In the genomic region with DNA sequence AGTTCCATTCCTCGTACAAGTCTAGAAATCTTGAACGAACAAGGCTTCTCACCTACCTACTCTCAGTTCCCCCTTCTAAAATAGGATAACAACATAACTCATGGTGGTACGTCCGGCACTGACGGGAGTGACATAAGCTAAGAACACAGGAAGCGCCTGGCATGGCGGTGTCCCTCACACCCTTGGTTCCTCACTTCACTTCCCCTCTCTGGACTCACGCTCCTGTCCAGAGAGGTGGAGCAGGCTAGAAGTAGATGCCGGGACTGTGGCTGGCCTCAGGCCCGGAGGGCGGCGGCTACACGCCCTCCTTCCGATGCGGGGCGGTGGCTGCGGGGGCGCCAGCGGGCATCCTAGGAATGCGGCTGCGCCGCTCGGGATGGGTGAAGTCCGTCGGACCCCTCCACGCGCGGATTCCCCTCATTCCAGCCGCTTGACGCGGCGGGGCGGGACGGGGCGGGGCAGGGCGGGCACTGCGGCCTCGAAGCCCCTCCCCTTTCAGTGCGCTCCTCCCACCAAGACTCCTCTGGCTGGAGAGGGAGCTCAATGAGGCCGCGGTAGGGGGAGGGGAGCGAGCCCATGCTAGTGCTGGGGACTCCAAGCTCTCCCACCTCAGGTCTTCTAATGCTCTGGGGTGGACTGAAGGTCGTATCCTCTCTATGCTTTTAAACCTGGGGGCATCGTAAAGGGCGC, we compare ENCODE assay signal across 8 mouse cellular contexts. TPM values are rescaled to one million over a fixed set of nuclear protein-coding genes. Genes with fewer than 3 reads are reported as not detected.
DNase-seq lines count a peak whose midpoint lies in the region; ATAC-seq and TF ChIP-seq lines count a peak whose summit lies in the region.

No protein-coding gene starts in this region.

- under 1% methylated on average over 45 of the region's 45 CpGs for WGBS in forebrain, embryonic 15.5 days
- 1% methylated on average over 45 of the region's 45 CpGs for WGBS in hindbrain, embryonic 11.5 days

- peak overlapping the region; percentile 51 for H3K9ac ChIP-seq in forebrain, embryonic 15.5 days (replicated peaks)
- H3K9ac ChIP-seq in hindbrain, embryonic 11.5 days (ENCODE audit: low read depth, low read length) = peak overlapping the region; percentile 51; the same call in 1 of the 2 replicates

- H3K27me3 ChIP-seq in Patski = no peaks in the 10 kb centered on the region
- H3K27me3 ChIP-seq in forebrain, embryonic 15.5 days = peaks cover 18% of the 10 kb centered on the region
- H3K27me3 ChIP-seq in hindbrain, embryonic 11.5 days (ENCODE audit: control insufficient read depth, insufficient read depth, low read length) = peaks cover 28% of the 10 kb centered on the region

- peak overlapping the region; percentile 87 for H3K4me2 ChIP-seq in forebrain, embryonic 15.5 days (replicated peaks)
- peak overlapping the region; percentile 81 for H3K4me2 ChIP-seq in hindbrain, embryonic 11.5 days (replicated peaks; ENCODE audit: low read depth, low read length)

- POLR2A ChIA-PET in Patski (lab: Charles Lee) = interaction anchor here (0.9 kb wide), 1 partner anchor 78 kb away, joined by 6 read pairs; the partner anchor contains the start of gene Ywhae

- no peak for TF ChIP-seq CTCF in Patski (IDR thresholded peaks at IDR 0.05)

- H3K36me3 ChIP-seq in forebrain, embryonic 15.5 days = no peaks in the 10 kb centered on the region
- no peaks in the 10 kb centered on the region for H3K36me3 ChIP-seq in hindbrain, embryonic 11.5 days (ENCODE audit: control insufficient read depth, insufficient read depth, low read length)

- peaks cover 47% of the 10 kb centered on the region for H3K4me1 ChIP-seq in forebrain, embryonic 15.5 days
- H3K4me1 ChIP-seq in hindbrain, embryonic 11.5 days (replicated peaks; ENCODE audit: control insufficient read depth, insufficient read depth, low read length) = peaks cover 14% of the 10 kb centered on the region; the same call in 1 of the 2 replicates

- intact Hi-C loops in left cerebral cortex, postnatal 36 days (cut with DNase I) = no loop called here

- H3K27ac ChIP-seq in forebrain, embryonic 15.5 days (replicated peaks) = no peak overlapping the region
- no peak overlapping the region for H3K27ac ChIP-seq in hindbrain, embryonic 11.5 days (ENCODE audit: low read depth, low read length)

- no peak for DNase-seq in Patski (ENCODE audit: low read depth, low spot score)
- DNase-seq in cerebellum, adult 11-12 months = peak; percentile 82
- peak; percentile 88 for DNase-seq in hindbrain, embryonic 11.5 days (ENCODE audit: low spot score)
- peak; percentile 61 to 65 for DNase-seq in left cerebral cortex, postnatal 36 days (ENCODE audit: low spot score in 2 of 2)
- DNase-seq in mesoderm, embryonic 11.5 days (ENCODE audit: low read depth, low spot score) = peak; percentile 89
- DNase-seq in skeletal muscle tissue, adult 2 months (ENCODE audit: low read depth, low spot score) = peak; percentile 73
- DNase-seq in frontal cortex, postnatal 14 days (ENCODE audit: low spot score in 2 of 2) = no peak

- CTCF ChIA-PET in Patski (lab: Charles Lee) = no interaction called here

- peak overlapping the region; percentile 51 for H3K4me3 ChIP-seq in forebrain, embryonic 15.5 days
- peak overlapping the region; percentile 47 for H3K4me3 ChIP-seq in hindbrain, embryonic 11.5 days (ENCODE audit: low read depth, low read length)

- in situ Hi-C loops in Patski (cut with MboI; ENCODE audit: low pct_unique_long_range_greater_than_20kb) = no loop called here

- peak; percentile 44 for ATAC-seq in Patski
- ATAC-seq in forebrain, embryonic 15.5 days (replicated peaks) = peak; percentile 12; the same call in 1 of the 2 replicates
- peak; percentile 82 for ATAC-seq in hindbrain, embryonic 11.5 days (ENCODE audit: low FRiP score)

- no peaks in the 10 kb centered on the region for H3K9me3 ChIP-seq in forebrain, embryonic 15.5 days
- H3K9me3 ChIP-seq in hindbrain, embryonic 11.5 days (ENCODE audit: control insufficient read depth, low read length) = no peaks in the 10 kb centered on the region

RNA-seq across cellular contexts. Expression of gene Myo1c, which starts 3.6 kb away (rescaled TPM):
- polyA plus RNA-seq in Patski (2021) = 121 TPM
- polyA plus RNA-seq in forebrain, embryonic 15.5 days (2015; fragmentation: Nextera tagmentation; extraction: Ambion mirVana) = 9.2 and 11.1 TPM in 2 replicates
- polyA plus RNA-seq in hindbrain, embryonic 11.5 days (2014; fragmentation: Nextera tagmentation; extraction: Ambion mirVana) = 9.9 and 10.4 TPM in 2 replicates
- total RNA-seq in left cerebral cortex, postnatal 36 days (2021) = 10 to 100 TPM; 18.0 to 20.7 TPM

RNA-seq across cellular contexts. Expression of gene Inpp5k, which starts 23.1 kb away (rescaled TPM):
- polyA plus RNA-seq in Patski (2021) = 32.9 TPM
- polyA plus RNA-seq in forebrain, embryonic 15.5 days (2015; fragmentation: Nextera tagmentation; extraction: Ambion mirVana) = 47.2 and 47.4 TPM in 2 replicates
- 26.5 and 28.8 TPM in 2 replicates for polyA plus RNA-seq in hindbrain, embryonic 11.5 days (2014; fragmentation: Nextera tagmentation; extraction: Ambion mirVana)
- 10 to 100 TPM; 39.1 to 43.1 TPM for total RNA-seq in left cerebral cortex, postnatal 36 days (2021)

RNA-seq across cellular contexts. Expression of gene Crk, which starts 25.1 kb away (rescaled TPM):
- polyA plus RNA-seq in Patski (2021) = 116 TPM
- polyA plus RNA-seq in forebrain, embryonic 15.5 days (2015; fragmentation: Nextera tagmentation; extraction: Ambion mirVana) = 125 and 131 TPM in 2 replicates
- 113 and 127 TPM in 2 replicates for polyA plus RNA-seq in hindbrain, embryonic 11.5 days (2014; fragmentation: Nextera tagmentation; extraction: Ambion mirVana)
- total RNA-seq in left cerebral cortex, postnatal 36 days (2021) = 100 to 1,000 TPM; 130 to 133 TPM

Comparison
In these comparisons a context has a peak if more than half of its experiments do, and no peak if none do; other contexts are left out.
1. ATAC-seq: peak in every context shown above with its lines; median percentile 82 in hindbrain, embryonic 11.5 days; 44 in Patski; 12 in forebrain, embryonic 15.5 days.
2. DNase-seq: peak in cerebellum, adult 11-12 months (single experiment), hindbrain, embryonic 11.5 days (single experiment), left cerebral cortex, postnatal 36 days (2 of 2), mesoderm, embryonic 11.5 days (single experiment) and skeletal muscle tissue, adult 2 months (single experiment); none in Patski (single experiment) and frontal cortex, postnatal 14 days (0 of 2).
3. RNA of gene Myo1c, which starts 3.6 kb away (polyA plus RNA-seq): 121 TPM in Patski (single experiment); 9.9 to 10.4 TPM in hindbrain, embryonic 11.5 days and 9.2 to 11.1 TPM in forebrain, embryonic 15.5 days; every median in the first group is over 10 times any median in the second.